Mouse (Mus musculus) liver, adult (tissue): ENCODE results near the gene Olfr125.

Source experiments
- GATA4 ChIP-seq: IDR thresholded peaks from 2 replicates; pipeline ENCODE4 v1.6.1; 2014; ENCODE audit warnings: mild to moderate bottlenecking, low read length; ENCODE audit not compliant: insufficient replicate concordance

The Olfr125 gene

DNA sequence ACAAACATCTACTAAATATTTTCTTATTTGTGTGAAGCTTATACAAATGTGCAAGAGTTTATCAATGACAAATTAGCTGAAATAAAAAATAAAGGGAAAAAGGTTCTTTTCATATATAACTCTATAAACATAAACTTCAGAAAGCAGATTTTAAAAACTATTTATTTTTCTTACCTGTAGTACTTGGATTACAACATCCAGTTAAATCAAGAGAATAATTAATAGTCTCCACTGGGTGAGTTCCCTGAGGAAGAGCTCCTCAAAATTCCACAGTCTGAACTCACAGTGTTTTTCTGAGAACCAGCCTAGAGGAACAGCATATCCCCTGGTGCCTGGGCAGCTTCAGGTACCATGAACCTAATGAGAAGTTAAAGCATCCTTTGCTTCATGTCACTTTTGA, at the start of gene Olfr125:
Gene Olfr125, plus strand, starts transcription at position 301 of the 400 bp plus-strand sequence.
- no peak for TF ChIP-seq GATA4

DNA sequence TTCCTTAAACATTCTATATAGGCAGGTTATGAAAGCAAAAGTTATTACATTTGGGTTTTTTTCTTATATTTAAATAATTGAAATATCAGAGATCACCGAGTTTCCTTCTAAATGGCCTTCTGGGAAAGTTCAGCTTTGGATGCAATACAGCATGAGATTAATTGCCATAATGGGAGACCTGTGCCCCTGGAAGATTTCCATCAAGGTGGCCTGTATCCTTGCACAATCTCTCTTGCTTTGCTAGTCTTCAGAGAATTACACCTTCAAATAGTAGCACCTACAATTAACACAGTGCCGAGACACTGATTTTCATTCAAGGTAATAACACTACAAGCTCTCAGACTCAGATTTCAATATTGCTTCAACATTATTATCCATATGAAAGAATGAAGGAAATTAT, 39.5 kb upstream of the Olfr125 start, which contains the start of gene Olfr123:
Gene Olfr123, plus strand, starts transcription at position 301 of the 400 bp plus-strand sequence.
- no peak for TF ChIP-seq GATA4

DNA sequence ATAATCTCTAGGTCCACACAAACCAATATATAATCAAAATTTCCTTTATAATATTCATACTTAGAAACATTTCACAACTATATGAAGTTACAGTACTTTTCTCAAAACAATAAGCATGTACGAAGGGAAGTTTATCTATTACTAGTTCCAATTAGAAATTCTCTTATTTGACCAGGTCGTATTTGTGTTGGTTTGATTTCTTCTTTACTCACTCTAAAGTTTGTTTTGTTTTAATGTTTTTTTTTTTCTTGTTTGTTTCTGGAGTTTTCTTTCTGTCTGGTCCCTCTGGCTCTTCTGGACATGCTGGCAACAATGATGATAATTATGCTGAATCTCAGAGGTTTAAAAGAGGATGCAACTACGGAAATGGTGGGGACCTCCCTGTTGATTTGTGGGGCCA, 33.2 kb upstream of the Olfr125 start, which contains the start of gene Olfr124:
Gene Olfr124, plus strand, starts transcription at position 301 of the 400 bp plus-strand sequence.
- no peak for TF ChIP-seq GATA4

DNA sequence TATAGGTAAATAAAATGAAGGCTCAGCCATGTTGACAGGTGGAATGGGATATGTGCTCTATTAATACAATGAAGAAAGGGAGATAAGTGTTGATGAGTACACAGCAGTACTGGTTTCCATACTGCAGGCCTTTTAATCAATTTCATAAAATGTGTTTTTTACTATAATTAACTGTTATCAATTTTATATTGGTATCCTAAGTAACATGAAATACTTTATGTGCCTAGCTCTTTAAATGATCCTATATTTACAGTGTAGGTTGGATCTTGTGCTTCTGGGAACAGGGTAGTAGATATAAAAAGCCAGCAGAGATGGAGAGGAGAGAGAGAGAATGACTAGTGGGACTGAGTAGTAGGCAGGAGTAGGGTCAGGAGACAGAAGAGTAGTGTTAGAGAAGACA, 14.4 kb downstream of the Olfr125 start, which contains the start of gene Olfr126:
Gene Olfr126, plus strand, starts transcription at position 301 of the 400 bp plus-strand sequence.
- TF ChIP-seq GATA4, result no peak

DNA sequence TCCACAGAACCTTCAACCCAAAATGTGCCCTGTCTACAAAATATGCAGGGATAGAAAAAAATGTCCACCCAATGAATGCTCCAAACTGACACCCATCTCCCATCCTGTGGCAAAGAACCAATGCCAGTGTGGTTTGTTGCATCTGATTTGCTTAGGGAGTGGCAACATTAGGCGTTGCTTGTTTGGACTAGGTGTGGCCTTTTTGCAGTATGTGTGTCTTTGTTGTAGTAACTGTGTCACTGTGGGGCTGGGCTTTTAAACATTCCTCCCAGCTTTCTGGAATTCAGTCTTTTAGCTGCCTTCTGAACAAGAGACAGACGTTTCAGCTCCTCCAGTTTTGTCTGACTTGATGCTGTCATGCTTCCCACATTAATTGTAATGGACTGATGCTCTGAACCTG, 31.2 kb downstream of the Olfr125 start:
- no peak for TF ChIP-seq GATA4

DNA sequence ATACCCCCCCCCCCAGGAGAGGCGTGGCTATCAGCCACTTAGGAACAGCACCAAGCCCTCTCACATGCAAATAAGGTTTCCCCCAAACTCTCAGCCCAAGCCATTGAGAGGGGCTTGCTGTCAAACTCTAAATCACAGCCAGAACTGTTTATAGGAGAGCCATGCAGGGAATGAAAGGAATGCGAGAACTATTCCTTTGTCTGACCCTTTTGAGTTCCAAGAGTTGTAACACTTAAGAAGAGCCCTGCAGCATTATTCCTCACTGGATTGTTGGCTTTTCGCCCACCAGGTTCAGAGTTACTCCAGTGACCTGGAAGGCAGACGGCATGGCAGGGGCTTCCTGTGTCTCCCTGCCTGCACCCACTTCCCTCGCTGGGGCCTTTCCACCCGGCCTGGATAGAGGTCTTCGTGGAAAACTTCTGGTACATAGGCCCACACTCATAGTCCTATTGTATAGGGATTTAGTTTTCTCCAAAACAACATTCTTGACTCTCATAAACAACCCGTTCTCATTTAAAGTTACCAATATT, 37.0 kb downstream of the Olfr125 start:
- no peak for TF ChIP-seq GATA4

DNA sequence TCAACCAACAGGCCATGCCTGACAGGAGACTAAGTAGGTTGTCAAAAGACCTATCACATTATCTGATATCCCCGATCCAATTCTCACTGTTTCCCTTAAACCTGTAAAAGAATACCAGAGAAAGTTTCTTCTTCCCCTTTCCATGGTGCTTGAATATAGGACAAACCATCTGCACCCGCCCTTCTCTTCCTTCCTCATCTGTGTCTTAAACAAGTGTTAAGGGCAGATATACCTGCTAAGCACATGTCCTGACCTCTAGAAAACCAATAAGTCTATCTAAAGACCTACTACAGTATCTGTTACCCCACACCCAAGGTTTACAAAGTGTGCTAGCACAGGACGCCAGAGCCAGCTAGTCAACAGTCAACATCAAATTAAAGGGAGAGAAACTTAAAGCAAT, 41.1 kb downstream of the Olfr125 start:
- no peak for TF ChIP-seq GATA4
